Mouse (Mus musculus) hindbrain, embryonic 11.5 days (tissue): ENCODE data around the gene Olfr68. TPM values are rescaled to one million over a fixed set of nuclear protein-coding genes. Genes with fewer than 3 reads are reported as not detected.
"Not testable (repeated sequence)": the region's sequence is repeated elsewhere in the genome, so short reads cannot be mapped to it uniquely, and the experiment has no call there.

Source experiments
- ATAC-seq: fragments of 200-750 bp; cut with Nextera tagmentation; 2 replicates; pipeline ENCODE4 v1.8.0; 2017; ENCODE audit warnings: mild to moderate bottlenecking, moderate TSS enrichment, moderate library complexity; ENCODE audit not compliant: low FRiP score
- DNase-seq: peaks from one replicate; pipeline ENCODE4 v3.0.0-alpha.2; 2015; ENCODE audit warnings: low spot score
- H3K27ac ChIP-seq: fragments of 300-500 bp; sonication (generic); 2 replicates; pipeline ENCODE4 v1.5.1; 2014; ENCODE audit warnings: mild to moderate bottlenecking, low read depth, low read length
- H3K27me3 ChIP-seq: fragments of 300-500 bp; sonication (generic); 2 replicates; pipeline ENCODE4 v1.6.1; 2014; ENCODE audit warnings: mild to moderate bottlenecking, low read length, moderate library complexity, mixed read lengths; ENCODE audit not compliant: control insufficient read depth, insufficient read depth
- H3K36me3 ChIP-seq: fragments of 300-500 bp; sonication (generic); 2 replicates; pipeline ENCODE4 v1.6.1; 2014; ENCODE audit warnings: mild to moderate bottlenecking, low read length, moderate library complexity, mixed read lengths; ENCODE audit not compliant: control insufficient read depth, insufficient read depth
- H3K4me1 ChIP-seq: fragments of 300-500 bp; sonication (generic); replicated peaks from 2 replicates; pipeline ENCODE4 v1.6.1; 2014; ENCODE audit warnings: low read length, mixed read lengths; ENCODE audit not compliant: control insufficient read depth, insufficient read depth
- H3K4me2 ChIP-seq: fragments of 300-500 bp; sonication (generic); replicated peaks from 2 replicates; pipeline ENCODE4 v1.6.1; 2014; ENCODE audit warnings: mild to moderate bottlenecking, low read depth, low read length
- H3K4me3 ChIP-seq: fragments of 300-500 bp; sonication (generic); 2 replicates; pipeline ENCODE4 v1.5.1; 2014; ENCODE audit warnings: low read depth, low read length
- H3K9ac ChIP-seq: fragments of 300-500 bp; sonication (generic); 2 replicates; pipeline ENCODE4 v1.6.1; 2014; ENCODE audit warnings: low read depth, low read length
- H3K9me3 ChIP-seq: fragments of 300-500 bp; sonication (generic); 2 replicates; pipeline ENCODE4 v1.6.1; 2016; ENCODE audit warnings: low read length; ENCODE audit not compliant: control insufficient read depth
- WGBS: fragments of 180-500 bp; shearing (Covaris S2); extraction: QIAGEN DNeasy Blood & Tissue Kit; methylation state at CpG from one replicate; pipeline ENCODE4 v1.1.7; 2014; 5-methylcytosine and 5-hydroxymethylcytosine counted together
- polyA plus RNA-seq: library from polyadenylated mRNA; unstranded; fragments of >200 nt; fragmentation: Nextera tagmentation; extraction: Ambion mirVana; gene quantifications from 2 replicates; pipeline ENCODE4 v1.2.1, GENCODE M21; 2014

The Olfr68 gene
- polyA plus RNA-seq, 1 experiment from 2014 or later: not detected

- Histone ChIP-seq H3K4me2 (no peak overlapping the region), H3K9ac (no peak overlapping the region), H3K27me3 (no peaks in the 10 kb centered on the region), H3K36me3 (no peaks in the 10 kb centered on the region), H3K9me3 (no peaks in the 10 kb centered on the region), H3K27ac (no peak overlapping the region), H3K4me1 (no peaks in the 10 kb centered on the region), H3K4me3 (no peak overlapping the region)
- ATAC-seq (no peak), DNase-seq (no peak)
- WGBS: 75% methylated on average over 1 of the region's 1 CpGs
These were observed 32.7 kb upstream of the Olfr68 start for GRCm38 (mm10) chr7:103812174-103812573.

- DNase-seq (no peak), ATAC-seq (no peak)
- no peaks in the 10 kb centered on the region for H3K36me3 ChIP-seq
- no peak overlapping the region for H3K4me3 ChIP-seq
- H3K4me1 ChIP-seq: no peaks in the 10 kb centered on the region
- H3K9ac ChIP-seq: no peak overlapping the region
- H3K9me3 ChIP-seq: no peaks in the 10 kb centered on the region
- H3K27me3 ChIP-seq: no peaks in the 10 kb centered on the region
- H3K4me2 ChIP-seq: no peak overlapping the region
- 87% methylated on average over 1 of the region's 1 CpGs for WGBS
- H3K27ac ChIP-seq: no peak overlapping the region
These were observed 31.8 kb upstream of the Olfr68 start for GRCm38 (mm10) chr7:103811223-103811845.

- Histone ChIP-seq H3K36me3 (no peaks in the 10 kb centered on the region), H3K4me1 (no peaks in the 10 kb centered on the region), H3K4me3 (no peak overlapping the region), H3K9me3 (no peaks in the 10 kb centered on the region), H3K27me3 (no peaks in the 10 kb centered on the region), H3K27ac (no peak overlapping the region), H3K4me2 (no peak overlapping the region), H3K9ac (no peak overlapping the region)
- DNase-seq: no peak
- WGBS: 83% methylated on average over 3 of the region's 3 CpGs
- ATAC-seq: no peak
These were observed 31.2 kb upstream of the Olfr68 start for GRCm38 (mm10) chr7:103810746-103811145.

DNA sequence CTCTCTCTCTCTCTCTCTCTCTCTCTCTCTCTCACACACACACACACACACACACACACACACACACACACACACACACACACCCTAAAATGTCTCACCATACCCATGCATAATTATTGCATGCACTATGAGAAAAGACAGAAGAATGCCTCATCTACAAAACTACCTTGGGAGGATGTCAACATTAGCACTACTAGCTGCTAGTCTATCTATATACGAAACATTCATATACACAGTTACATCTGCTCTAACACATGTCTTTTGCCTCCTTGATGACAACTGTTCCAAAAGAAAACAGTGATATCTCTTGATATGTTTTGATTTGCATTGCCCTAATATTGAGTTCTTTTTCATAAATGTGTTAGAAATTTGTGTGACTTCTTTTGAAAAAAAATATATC, 30.8 kb upstream of the Olfr68 start:
- DNase-seq (no peak), ATAC-seq (no peak)
- 97% methylated on average over 1 of the region's 1 CpGs for WGBS
- no peaks in the 10 kb centered on the region for H3K9me3 ChIP-seq
- no peaks in the 10 kb centered on the region for H3K4me1 ChIP-seq
- no peak overlapping the region for H3K9ac ChIP-seq
- no peaks in the 10 kb centered on the region for H3K36me3 ChIP-seq
- H3K27me3 ChIP-seq: no peaks in the 10 kb centered on the region
- no peak overlapping the region for H3K4me2 ChIP-seq
- no peak overlapping the region for H3K4me3 ChIP-seq
- H3K27ac ChIP-seq: no peak overlapping the region

GRCm38 (mm10) chr7:103809801-103810155, 30.3 kb upstream of the Olfr68 start:
- Histone ChIP-seq H3K36me3 (no peaks in the 10 kb centered on the region), H3K4me2 (no peak overlapping the region), H3K4me1 (no peaks in the 10 kb centered on the region), H3K4me3 (no peak overlapping the region), H3K27me3 (no peaks in the 10 kb centered on the region), H3K9me3 (no peaks in the 10 kb centered on the region), H3K27ac (no peak overlapping the region), H3K9ac (no peak overlapping the region)
- DNase-seq: no peak
- WGBS: 77% methylated on average over 1 of the region's 1 CpGs
- no peak for ATAC-seq

DNA sequence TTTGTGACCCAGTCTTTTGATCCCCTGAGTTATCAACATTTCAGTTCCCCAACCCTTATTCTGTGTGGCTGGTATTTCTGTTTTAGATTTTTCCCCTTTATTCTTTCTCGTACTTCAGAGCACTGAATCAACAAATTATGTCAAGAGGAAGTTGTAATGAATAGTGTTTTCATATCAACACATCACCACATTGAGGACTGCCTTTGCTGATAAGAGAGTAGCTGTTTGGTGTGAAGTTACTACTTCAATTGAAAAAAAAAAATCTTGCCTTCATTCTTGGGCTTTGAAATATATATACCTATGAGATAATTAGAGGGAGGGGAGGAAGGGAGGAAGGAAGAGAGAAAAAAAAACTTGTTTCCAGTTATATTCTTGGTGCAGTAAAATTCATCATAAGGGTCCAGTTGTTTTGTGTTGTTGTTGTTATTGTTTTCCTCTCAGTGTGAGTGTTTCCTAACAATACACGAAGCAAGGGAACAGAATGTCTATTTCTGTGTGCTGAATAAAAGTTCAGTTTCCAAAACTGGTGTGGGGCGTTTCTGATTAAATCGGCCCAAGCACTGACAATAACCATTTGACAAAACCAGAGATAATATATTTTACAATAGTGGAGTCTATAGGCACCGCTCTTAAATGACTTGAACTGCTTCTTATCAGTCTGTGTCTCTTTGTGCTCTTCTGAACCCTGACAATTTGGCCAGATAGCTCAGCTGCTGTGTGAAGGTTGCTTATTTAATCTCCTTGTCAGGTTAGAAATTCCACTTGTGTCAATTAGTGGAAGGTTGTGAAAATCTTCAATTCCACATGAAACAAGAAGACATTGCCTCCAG, 29.7 kb upstream of the Olfr68 start:
- WGBS: 78% methylated on average over 5 of the region's 5 CpGs
- no peak for ATAC-seq

DNA sequence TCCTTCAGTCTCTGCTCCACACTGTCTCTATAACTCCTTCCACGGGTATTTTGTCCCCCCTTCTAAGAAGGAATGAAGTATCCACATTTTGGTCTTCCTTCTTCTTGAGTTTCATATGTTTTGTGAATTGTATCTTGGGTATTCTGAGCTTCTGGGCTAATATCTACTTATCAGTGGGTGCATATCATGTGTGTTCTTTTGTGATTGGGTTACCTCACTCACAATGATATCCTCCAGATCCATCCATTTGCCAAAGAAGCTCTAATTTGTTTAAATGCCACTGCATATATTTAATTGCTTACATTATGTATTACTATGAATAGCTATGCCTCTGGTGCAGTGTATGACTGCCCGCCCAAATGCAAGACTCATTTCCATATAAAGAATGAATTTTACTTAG, 28.6 kb upstream of the Olfr68 start:
- ATAC-seq, H3K4me3 ChIP-seq, H3K4me1 ChIP-seq, H3K36me3 ChIP-seq, H3K9me3 ChIP-seq, H3K27me3 ChIP-seq, H3K27ac ChIP-seq, H3K4me2 ChIP-seq, DNase-seq, H3K9ac ChIP-seq: not testable (repeated sequence)
- 76% methylated on average over 2 of the region's 2 CpGs for WGBS

More for the DNA sequence above, 29.7 kb upstream of the Olfr68 start:
- no peak for DNase-seq
- H3K4me3 ChIP-seq: no peak overlapping the region
- H3K36me3 ChIP-seq: no peaks in the 10 kb centered on the region
- no peak overlapping the region for H3K27ac ChIP-seq
- no peaks in the 10 kb centered on the region for H3K4me1 ChIP-seq
- no peaks in the 10 kb centered on the region for H3K27me3 ChIP-seq
- no peaks in the 10 kb centered on the region for H3K9me3 ChIP-seq
- no peak overlapping the region for H3K9ac ChIP-seq
- no peak overlapping the region for H3K4me2 ChIP-seq

DNA sequence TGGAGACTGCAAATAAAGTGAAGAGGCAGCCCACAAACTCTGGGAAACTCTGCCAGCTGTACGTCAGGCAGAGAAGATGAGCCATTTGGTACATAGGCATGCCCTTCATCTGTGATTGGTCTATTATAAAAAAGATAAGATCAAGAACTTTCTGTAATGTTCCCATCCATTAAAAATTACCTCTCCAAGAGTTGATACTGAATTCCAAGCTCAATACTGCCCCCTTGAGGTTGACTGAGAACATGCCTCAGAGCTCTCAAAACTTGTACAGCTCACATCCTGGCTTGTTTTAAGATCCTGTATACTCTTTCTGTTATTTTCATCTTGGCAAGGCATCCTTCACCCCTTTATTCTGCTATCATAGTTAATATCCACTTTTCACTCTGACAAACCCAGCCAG, 27.4 kb upstream of the Olfr68 start:
- no peak overlapping the region for H3K4me3 ChIP-seq
- H3K36me3 ChIP-seq: no peaks in the 10 kb centered on the region
- H3K9me3 ChIP-seq: no peaks in the 10 kb centered on the region
- ATAC-seq (no peak), DNase-seq (peak; percentile 64)
- H3K9ac ChIP-seq: no peak overlapping the region
- 75% methylated on average over 1 of the region's 1 CpGs for WGBS
- no peaks in the 10 kb centered on the region for H3K27me3 ChIP-seq
- no peak overlapping the region for H3K4me2 ChIP-seq
- H3K27ac ChIP-seq: no peak overlapping the region
- no peaks in the 10 kb centered on the region for H3K4me1 ChIP-seq
